Mouse (Mus musculus): ENCODE results near the gene Tpcn1. TPM values are rescaled to one million over a fixed set of nuclear protein-coding genes. Genes with fewer than 3 reads are reported as not detected.

The Tpcn1 gene
- total RNA-seq, 1 experiment from 2014 or later, result 15.9 TPM

DNA sequence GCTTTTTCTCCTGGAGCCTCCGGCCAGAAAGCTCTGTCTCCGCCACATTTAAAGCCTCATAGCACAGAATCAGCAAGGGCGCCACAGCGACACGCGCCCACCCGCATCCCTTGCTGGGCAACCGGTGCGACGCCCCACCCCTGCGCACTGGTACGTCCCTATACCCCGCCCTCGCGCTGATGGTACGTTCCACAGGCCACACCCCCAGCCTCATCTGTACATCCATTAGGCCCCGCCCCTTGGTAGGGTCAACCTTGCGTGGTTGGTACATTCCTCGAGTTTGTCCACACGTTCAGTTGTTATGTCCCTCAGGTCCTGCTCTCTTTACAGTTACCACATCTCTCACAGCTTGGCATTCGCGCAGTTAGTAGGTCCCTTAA, 24.0 kb upstream of the Tpcn1 start, which contains the start of the genes Rita1 and Ddx54:
Rita1 (minus strand) TSS at position 148 of the 380 bp plus-strand sequence.
Ddx54 (plus strand) TSS at position 298 of the 380 bp plus-strand sequence.
- peak; percentile 74 for ATAC-seq (ENCODE audit: extremely low read depth, insufficient number of reproducible peaks, low FRiP score, poor library complexity, severe bottlenecking)

DNA sequence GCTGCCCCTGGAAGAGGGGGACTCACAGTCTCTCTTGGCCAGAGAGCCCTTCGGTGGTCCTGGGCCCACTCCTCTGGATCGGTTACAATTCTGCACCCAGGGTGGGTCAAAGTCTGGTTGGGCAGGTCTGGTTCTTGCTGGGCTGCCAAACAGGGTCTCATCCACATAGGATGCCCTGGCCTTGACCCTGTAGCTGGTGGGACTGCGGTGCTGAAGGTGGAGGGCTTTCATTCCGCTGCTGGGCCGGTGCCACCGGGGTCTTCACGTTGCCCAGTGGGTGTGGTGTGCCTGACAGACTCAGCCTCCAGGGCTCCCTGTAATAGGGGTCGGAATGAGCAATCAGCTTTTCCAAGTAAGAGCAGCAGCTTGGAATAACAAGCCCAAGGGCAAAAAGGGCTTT, 22.9 kb upstream of the Tpcn1 start:
- no peak for ATAC-seq (ENCODE audit: extremely low read depth, insufficient number of reproducible peaks, low FRiP score, poor library complexity, severe bottlenecking)

GRCm38 (mm10) chr5:120610906-120611305, 22.4 kb upstream of the Tpcn1 start:
- no peak for ATAC-seq (ENCODE audit: extremely low read depth, insufficient number of reproducible peaks, low FRiP score, poor library complexity, severe bottlenecking)

DNA sequence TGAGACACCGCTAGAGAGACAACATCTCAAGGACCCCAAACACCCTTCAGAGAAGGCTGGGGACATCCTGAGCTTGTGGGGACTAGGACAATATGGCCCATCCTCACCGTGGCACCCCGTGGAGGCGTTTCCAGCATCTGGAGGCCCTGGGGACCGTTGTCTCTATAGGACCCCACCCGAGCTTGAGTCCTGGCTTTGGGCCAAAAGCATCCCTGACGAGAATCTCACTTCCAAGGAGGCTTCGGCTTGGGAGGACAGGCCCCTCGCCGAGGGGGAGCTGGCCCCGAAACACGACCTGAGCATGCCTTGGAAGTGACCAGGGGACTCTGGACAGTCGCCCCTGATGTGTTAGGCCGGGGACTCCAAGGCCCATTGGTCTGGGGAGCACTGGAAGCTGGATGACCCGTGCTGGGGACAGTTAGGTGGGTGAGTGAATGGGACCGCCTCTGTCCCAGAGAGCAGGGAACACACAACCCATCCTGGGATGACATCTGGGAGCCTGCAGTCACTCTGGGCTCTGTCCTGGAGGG, 20.8 kb upstream of the Tpcn1 start:
- no peak for ATAC-seq (ENCODE audit: extremely low read depth, insufficient number of reproducible peaks, low FRiP score, poor library complexity, severe bottlenecking)

- no peak for ATAC-seq (ENCODE audit: extremely low read depth, insufficient number of reproducible peaks, low FRiP score, poor library complexity, severe bottlenecking)
These were observed 18.9 kb upstream of the Tpcn1 start for GRCm38 (mm10) chr5:120607335-120607734.

DNA sequence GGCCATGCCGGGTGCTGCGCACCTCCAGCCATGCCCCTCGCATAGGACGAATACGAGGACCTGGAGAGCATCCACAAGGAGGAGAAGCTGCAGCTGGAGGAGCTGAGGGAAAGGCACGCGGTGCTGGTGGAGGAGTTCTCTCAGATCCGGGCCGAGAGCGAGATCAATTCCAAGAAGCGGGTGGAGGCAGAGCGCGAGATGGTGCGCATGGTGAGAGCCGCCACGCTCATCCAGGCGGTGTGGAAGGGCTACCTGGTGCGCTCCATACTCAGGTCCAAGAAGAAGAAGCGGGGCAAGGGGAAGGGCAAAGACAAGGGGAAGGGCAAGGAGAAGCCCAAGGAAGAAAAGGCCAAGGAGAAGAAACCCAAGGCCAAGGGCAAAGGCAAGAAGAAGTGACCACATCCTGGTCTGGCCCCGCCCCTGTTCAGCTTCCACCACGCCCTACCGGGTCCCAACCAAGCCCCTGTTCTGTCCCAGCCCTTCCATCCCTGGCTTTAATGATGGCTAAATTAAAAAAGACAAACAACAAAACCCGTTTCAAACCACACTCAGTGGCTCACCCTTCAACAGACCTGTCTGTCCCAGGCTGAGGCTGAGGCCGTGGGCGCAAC, 18.2 kb upstream of the Tpcn1 start:
- ATAC-seq (ENCODE audit: extremely low read depth, insufficient number of reproducible peaks, low FRiP score, poor library complexity, severe bottlenecking), result no peak

DNA sequence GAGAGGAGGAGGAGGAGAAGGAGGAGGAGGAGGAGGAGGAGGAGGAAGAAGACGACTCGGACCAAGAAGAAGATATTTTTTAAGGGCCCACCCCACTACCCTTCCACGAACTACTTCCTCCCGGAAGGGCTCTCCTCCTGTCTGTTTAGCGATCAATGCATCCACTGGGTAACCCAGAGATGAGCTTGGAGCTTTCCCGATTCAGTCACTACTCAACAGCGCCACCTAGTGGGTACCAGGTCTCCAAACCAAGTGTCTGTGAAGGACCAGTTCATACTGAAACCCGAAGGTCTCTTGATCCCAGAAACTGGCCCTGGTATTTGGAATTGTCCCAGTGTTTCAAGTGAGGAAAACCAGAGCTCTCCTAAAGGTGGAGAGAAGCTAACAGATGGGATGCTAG, 17.2 kb upstream of the Tpcn1 start:
- peak; percentile 71 for ATAC-seq (ENCODE audit: extremely low read depth, insufficient number of reproducible peaks, low FRiP score, poor library complexity, severe bottlenecking)

- no peak for ATAC-seq (ENCODE audit: extremely low read depth, insufficient number of reproducible peaks, low FRiP score, poor library complexity, severe bottlenecking)
These were observed 16.8 kb upstream of the Tpcn1 start for GRCm38 (mm10) chr5:120605241-120605661.

GRCm38 (mm10) chr5:120604839-120605238, 16.4 kb upstream of the Tpcn1 start:
- ATAC-seq (ENCODE audit: extremely low read depth, insufficient number of reproducible peaks, low FRiP score, poor library complexity, severe bottlenecking), result peak; percentile 59

DNA sequence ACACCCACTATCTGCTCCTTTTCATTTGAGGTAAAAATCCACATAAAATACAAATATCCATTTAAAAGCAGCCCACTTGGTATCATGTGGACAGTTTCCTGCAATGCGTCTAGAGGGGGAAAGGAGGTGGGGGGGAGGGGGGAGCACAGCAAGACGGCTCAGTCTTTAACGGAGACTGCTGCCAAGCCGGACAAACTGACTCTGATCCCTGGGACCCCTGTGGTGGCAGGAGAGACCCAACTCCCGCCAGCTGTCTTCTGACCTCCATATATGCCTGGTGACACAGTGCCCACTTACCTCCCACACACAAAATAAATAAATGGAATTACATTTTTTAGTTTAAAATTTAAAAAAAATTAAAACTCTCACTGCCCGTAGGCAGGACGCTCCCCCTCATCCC, 15.0 kb upstream of the Tpcn1 start:
- no peak for ATAC-seq (ENCODE audit: extremely low read depth, insufficient number of reproducible peaks, low FRiP score, poor library complexity, severe bottlenecking)

DNA sequence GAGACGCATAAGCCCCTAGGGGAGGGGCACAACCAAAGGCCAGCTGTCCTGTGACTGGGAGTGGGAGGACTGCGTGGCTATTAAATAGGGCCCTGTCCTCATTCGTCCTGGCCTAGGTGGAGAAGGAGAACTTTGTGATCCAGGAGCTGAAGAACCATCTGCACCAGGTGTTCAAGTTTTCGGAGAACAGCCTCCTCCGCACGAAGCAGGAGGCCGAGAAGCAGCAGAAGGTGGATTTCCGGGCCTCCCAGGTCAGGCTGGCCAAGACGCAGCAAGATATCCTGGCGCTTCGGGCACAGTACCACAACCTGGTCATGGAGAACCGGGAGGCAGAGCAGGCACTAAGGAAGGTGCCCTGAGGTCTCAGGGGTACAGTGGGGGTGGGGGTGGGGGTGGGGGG, 13.7 kb upstream of the Tpcn1 start:
- ATAC-seq (ENCODE audit: extremely low read depth, insufficient number of reproducible peaks, low FRiP score, poor library complexity, severe bottlenecking), result no peak

DNA sequence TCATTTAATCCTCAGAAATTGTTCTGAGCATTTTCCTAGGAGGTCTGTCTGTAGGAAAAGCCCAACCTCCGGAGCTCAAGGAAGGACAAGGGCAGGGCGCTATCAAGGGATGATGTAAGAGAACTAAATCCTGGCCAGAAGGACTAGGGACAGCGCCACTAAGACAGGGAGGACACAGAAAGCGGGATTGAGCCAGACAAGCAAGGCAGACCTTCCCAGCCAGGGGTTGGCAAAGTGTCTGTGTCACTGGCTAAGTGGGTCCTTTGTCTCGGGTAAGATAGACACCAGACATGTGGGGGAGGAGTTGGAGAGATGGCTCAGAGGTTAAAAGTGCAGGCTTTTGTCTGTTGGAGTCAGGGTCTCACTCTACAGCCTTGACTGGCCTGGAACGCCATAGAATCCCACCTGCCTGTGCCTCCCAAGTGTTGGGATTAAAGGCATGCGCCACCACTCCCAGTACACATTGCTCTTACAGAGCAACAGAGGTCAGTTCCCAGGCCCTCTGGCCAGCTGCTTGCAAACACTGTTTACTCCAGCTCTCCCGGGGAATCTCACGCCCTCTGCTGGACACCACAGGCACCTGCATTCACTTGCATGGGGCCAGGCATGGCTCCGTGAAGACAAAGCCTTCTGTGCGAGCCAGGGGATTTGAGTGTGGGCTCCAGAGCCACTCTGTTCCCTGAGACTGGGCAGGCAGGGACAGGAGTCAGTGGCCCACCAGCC, 12.6 kb upstream of the Tpcn1 start:
- ATAC-seq (ENCODE audit: extremely low read depth, insufficient number of reproducible peaks, low FRiP score, poor library complexity, severe bottlenecking), result no peak

DNA sequence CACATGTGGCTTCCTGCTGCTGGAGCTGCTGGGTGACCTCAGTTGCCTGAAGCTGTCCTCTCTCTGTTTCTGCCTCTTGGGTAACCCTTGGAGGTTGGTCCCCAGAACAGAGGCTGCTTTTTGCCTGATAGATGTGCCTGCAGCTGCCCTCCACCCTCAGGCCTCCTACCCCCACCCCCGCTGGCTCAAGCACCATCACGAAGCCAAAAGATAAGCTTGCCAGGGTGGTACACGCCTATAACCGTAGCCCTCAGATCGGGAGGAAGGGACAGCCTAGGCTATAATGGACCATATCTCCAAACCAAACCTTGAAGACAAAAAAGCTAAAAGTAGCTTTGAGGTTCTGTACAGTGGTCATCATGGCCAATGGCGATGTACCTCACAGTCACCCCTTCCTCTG, 11.2 kb upstream of the Tpcn1 start:
- no peak for ATAC-seq (ENCODE audit: extremely low read depth, insufficient number of reproducible peaks, low FRiP score, poor library complexity, severe bottlenecking)

- no peak for ATAC-seq (ENCODE audit: extremely low read depth, insufficient number of reproducible peaks, low FRiP score, poor library complexity, severe bottlenecking)
These were observed 6.0 kb upstream of the Tpcn1 start for GRCm38 (mm10) chr5:120594485-120594884.

DNA sequence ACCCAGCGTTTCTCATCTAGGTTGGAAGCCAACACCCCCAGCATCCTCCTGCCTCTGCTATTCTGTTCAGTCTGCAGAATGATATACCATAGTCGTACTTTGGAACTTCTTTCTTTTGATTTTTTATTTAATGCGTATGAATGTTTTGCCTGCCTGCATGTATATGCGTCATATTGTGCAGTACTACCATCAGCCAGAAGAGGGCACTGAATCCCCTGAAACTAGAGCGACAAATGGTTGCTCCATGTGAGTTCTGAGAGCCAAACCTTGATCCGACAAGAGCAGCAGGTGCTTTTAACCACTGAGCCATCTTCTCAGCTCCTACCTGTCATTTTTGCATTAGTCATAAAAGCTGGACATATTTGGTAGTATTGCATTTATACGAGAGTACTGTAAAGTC, 3.7 kb upstream of the Tpcn1 start:
- ATAC-seq (ENCODE audit: extremely low read depth, insufficient number of reproducible peaks, low FRiP score, poor library complexity, severe bottlenecking), result no peak

- no peak for ATAC-seq (ENCODE audit: extremely low read depth, insufficient number of reproducible peaks, low FRiP score, poor library complexity, severe bottlenecking)
These were observed 2.0 kb upstream of the Tpcn1 start for GRCm38 (mm10) chr5:120590356-120591010.

GRCm38 (mm10) chr5:120587940-120588568, 419 bp downstream of the Tpcn1 start:
- no peak for ATAC-seq (ENCODE audit: extremely low read depth, insufficient number of reproducible peaks, low FRiP score, poor library complexity, severe bottlenecking)

DNA sequence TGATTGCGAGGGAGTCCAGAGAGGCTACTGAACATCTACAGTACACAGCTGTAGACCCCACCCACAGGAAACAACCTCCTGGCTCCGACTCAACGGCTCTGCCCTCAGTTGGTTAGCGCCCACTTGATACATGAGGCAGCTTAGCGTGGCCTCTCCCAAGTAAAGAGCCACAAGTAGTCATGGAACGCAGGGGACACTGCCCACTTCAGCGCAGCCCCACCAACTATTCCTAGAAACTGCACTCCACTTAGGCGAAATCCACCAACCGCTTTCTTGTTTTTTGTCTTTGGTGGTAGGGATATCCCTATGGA, 902 bp downstream of the Tpcn1 start:
- ATAC-seq (ENCODE audit: extremely low read depth, insufficient number of reproducible peaks, low FRiP score, poor library complexity, severe bottlenecking), result no peak

GRCm38 (mm10) chr5:120586741-120587615, 1.5 kb downstream of the Tpcn1 start:
- no peak for ATAC-seq (ENCODE audit: extremely low read depth, insufficient number of reproducible peaks, low FRiP score, poor library complexity, severe bottlenecking)

All from neutrophil, adult 5-6 weeks (primary cell).